Mouse (Mus musculus) left cerebral cortex, adult 2 months (tissue): ENCODE data around the gene Itga9. TPM values are rescaled to one million over a fixed set of nuclear protein-coding genes. Genes with fewer than 3 reads are reported as not detected.

ENCODE experiments used
- DNase-seq, 2 experiments: peaks; one replicate each; pipeline ENCODE4 v3.0.0; 2021 to 2022; ENCODE audit warnings: low spot score in 2 of 2, mixed read lengths in 1 of 2; ENCODE audit errors: extremely low spot score in 1 of 2
- H3K27ac ChIP-seq: fragments of 200-600 bp; 2 replicates; pipeline ENCODE4 v1.8.1; 2022
- H3K4me3 ChIP-seq: fragments of 200-600 bp; 2 replicates; pipeline ENCODE4 v1.8.1; 2022
- CTCF ChIP-seq: fragments of 200-600 bp; IDR thresholded peaks from 2 replicates; pipeline ENCODE4 v1.8.1; 2022; ENCODE audit warnings: antibody characterized with exemption, mild to moderate bottlenecking, moderate library complexity
- intact Hi-C: fragments of 180-260 bp; cut with DNase I; formaldehyde crosslinking; loops from one replicate; pipeline ENCODE4 v1.15.1; 2025
- total RNA-seq, 2 experiments: library from RNA; stranded (reverse); gene quantifications; 2 replicates each; pipeline ENCODE4 v1.2.3; 2021

The Itga9 gene
- total RNA-seq, 2 experiments from 2014 or later, result 8.2 to 8.3 TPM

DNA sequence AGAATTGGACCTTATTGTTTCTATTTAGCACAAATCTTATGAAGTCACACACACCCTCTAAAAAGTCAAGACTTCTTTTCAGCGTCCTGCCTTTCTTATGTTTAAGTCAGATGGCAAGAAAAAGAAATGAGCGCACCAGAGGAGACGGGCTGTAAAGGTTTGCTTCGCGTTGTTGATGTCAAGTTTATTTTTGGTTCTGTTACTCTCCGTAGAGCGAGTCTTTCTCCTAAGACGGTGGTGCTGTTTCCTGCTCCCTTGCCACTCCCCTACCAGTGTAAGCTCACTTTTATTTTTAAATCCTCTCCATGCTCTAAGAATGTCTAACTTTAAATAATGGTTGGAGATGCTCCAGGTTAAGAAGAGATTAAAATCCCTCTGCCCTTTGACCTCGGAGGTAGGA is 118.6 kb downstream of the Itga9 start:
- no peak for TF ChIP-seq CTCF
- Histone ChIP-seq H3K27ac (no peak overlapping the region), H3K4me3 (no peak overlapping the region)
- intact Hi-C loops, result no loop called here
- no peak for DNase-seq

DNA sequence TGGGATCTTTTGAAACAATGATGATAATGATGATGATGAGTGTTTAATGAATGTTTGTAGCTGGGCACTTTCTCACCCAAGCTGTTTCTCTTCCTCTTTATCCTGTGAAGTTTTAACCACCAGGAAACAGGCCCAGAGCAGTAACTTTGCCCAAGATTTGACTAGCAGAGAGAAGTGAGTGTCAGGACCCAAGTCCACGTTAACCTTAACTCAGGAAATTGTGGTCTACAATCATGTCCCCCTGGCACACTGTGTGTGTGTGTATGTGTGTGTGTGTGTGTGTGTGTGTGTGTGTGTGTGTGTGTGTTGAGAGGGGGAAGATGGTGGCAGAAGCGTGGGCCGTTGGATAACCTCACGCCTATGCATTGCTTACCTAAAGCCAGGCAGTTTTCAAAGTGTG is 120.1 kb downstream of the Itga9 start:
- intact Hi-C loops, result no loop called here
- TF ChIP-seq CTCF, result no peak
- Histone ChIP-seq H3K4me3 (no peak overlapping the region), H3K27ac (no peak overlapping the region)
- DNase-seq, result no peak

DNA sequence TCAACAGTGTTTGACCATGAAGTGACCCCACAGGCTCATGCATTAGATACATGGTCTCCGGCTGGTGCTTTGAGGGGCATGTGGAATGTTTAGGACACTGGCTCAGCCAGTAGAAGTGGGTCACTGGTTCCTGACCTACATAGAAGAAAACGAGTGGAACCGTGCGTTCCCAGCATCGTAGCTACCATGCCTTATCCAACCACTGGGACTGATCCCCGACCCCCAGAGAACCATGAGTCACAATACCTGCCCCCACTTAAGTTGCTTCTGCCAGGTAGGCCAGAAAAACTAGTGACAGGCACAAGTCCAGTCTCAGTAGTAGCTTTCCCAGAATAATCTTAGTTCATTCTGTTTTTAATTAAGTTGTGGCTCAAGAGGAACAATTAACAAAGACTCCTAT is 121.8 kb downstream of the Itga9 start:
- H3K4me3 ChIP-seq, result no peak overlapping the region
- no peak for TF ChIP-seq CTCF
- DNase-seq, result no peak
- H3K27ac ChIP-seq, result no peak overlapping the region
- intact Hi-C loops, result no loop called here

DNA sequence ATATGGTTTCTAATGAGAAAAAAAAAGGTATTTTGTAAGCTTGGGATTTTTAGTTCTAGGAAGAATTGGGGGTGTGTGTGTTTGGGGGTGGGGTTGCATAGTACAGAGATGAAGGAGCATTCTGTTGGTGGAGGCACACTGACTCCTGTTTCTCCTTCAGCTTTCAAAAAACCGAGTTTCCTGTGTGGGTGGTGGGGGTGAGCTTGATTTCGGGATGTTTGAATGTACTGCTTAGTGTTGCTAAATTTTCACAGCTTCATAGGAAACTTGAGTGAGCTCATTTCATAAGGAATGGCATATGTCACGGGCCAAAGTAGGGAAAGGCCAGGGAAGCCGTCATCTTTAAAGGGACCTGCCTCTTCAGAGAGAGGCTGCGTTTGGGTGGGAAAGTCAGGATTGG is 122.5 kb downstream of the Itga9 start:
- no peak for TF ChIP-seq CTCF
- Histone ChIP-seq H3K4me3 (no peak overlapping the region), H3K27ac (no peak overlapping the region)
- DNase-seq, result peak; percentile 31 to 36
- intact Hi-C loops, result no loop called here

DNA sequence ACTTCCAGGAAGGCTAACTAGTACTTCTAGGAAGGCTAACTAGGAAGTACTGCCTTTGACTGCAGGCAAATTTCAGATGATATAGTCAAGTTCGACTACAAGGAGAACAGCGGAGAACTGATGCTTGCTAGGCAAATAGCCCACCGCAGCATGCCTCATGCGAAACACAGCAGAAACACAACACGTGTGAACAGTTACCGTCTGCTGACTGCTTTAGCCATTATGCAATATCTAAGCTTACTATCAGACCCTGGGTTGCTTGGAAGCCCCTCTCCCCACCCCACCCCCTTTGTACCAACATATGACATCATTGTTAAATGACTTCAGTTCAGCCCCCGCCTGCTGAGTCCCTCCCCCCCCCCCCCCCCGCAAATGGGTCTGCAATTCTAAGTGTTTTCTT is 123.7 kb downstream of the Itga9 start:
- TF ChIP-seq CTCF, result no peak

DNA sequence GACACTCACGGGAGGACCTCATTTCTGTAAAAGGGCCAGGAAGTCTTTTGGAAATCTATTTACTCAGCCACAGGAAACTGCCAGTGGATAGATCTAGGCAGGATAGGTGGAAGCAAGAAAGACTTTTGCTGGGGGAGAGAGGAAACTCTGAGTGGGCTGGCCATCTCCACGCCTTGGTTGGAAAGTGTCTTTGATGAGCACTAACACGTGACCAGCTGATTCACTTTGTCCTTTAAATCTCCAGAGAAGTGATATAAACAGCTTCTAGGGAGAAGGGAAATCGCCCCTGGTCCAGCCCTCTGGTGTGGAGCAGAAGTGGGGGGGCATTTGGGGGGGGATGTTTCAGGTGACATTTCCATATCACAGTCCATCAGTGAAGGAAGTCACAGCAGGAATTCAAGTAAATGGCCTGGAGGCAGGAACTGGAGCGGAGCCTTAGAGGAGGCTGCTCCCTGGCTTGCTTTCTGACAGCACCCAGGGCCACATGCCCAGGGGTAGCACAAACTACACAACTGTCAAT is 124.4 kb downstream of the Itga9 start:
- no peak overlapping the region for H3K4me3 ChIP-seq
- DNase-seq, result no peak
- intact Hi-C loops, result no loop called here
- no peak overlapping the region for H3K27ac ChIP-seq
- TF ChIP-seq CTCF, result no peak

More for the DNA sequence above, 123.7 kb downstream of the Itga9 start:
- DNase-seq, result no peak
- Histone ChIP-seq H3K27ac (no peak overlapping the region), H3K4me3 (no peak overlapping the region)
- intact Hi-C loops, result no loop called here

DNA sequence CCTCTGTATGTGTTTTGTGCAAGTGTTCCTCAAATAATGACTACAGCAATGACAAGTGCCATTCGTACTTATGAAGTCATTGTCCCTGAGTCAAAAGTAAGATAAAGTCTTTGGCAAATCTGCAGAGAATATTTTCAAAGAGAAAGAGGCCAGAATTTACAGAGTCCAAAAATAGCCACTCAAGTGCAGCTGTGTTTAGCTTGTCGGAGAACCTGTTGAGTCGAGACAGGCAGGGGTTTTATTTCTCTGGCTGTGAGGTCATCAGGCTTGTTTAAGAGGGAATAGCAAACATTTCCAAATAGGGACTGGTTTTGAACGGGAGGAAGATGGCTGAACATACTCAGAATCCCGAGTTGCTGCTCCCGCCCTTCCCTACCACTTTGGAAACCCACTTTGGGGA is 125.2 kb downstream of the Itga9 start:
- no peak for DNase-seq
- Histone ChIP-seq H3K27ac (no peak overlapping the region), H3K4me3 (no peak overlapping the region)
- intact Hi-C loops, result no loop called here
- no peak for TF ChIP-seq CTCF

DNA sequence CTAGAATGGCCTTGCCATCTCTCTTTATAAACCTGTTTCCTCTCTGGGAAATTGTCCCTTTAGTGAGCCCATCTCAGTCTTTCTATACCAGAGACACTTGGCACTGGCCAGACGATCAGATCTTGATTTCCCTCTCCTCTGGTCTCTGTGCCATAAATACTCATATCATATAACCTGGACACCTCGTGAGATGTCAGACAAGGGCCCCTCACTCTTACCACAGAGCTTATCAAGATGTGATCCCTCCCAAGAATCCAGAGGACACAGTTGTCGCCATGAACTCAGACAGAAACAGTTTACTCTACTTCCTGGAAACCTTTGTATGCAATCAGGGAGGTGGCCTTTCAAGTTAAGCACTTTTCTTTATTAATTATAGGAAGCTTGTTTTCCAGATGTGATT is 127.1 kb downstream of the Itga9 start:
- no peak overlapping the region for H3K27ac ChIP-seq
- DNase-seq, result no peak
- H3K4me3 ChIP-seq, result no peak overlapping the region
- TF ChIP-seq CTCF, result no peak
- intact Hi-C loops, result no loop called here

DNA sequence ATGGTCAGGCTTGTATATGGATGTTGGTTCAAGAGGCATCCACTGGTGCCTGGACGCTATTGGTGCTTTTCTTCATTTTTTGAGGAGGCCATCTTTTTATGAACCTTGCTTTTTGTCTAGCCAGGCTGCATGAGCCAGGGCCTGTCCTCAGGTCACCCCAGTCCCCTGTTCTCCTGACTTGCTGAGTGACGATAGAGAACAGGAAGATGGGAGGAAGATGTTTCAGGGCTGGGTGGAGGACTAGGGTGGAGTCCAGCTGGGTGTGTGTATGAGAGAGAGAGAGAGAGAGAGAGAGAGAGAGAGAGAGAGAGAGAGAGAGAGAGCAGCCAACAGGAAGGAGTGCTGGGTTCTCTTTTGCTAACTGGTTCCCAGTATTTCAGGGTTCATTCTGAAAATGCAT is 130.6 kb downstream of the Itga9 start:
- intact Hi-C loops, result no loop called here
- no peak overlapping the region for H3K4me3 ChIP-seq
- no peak for DNase-seq
- TF ChIP-seq CTCF, result no peak
- H3K27ac ChIP-seq, result no peak overlapping the region

DNA sequence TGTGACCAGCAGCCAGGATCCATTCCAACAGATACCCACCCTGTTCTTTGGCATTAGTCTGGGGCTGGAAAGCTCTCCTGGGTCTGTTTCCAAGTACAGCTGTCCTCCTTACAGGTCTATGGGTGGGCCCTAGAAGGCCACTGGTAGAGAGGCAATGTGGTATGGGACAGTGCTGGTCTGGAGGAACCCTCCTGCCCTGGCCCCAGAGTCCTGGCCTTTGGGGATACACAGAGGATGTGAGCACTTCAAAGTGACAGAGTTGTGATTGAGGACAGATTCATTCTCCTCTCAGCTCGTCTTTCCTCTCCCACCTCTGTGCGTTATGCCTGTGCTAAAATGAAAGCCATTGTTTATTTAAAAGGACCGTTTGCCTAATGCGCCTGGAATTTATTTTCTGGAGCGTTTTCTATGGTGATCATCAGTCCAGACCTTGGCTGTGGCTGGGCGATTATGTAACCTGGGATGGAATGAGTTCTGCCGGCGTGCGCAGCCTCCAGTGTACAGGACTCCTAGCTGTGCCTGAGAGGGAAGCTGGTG is 131.2 kb downstream of the Itga9 start:
- DNase-seq, result no peak
- Histone ChIP-seq H3K27ac (no peak overlapping the region), H3K4me3 (no peak overlapping the region)
- intact Hi-C loops, result no loop called here
- TF ChIP-seq CTCF, result no peak

DNA sequence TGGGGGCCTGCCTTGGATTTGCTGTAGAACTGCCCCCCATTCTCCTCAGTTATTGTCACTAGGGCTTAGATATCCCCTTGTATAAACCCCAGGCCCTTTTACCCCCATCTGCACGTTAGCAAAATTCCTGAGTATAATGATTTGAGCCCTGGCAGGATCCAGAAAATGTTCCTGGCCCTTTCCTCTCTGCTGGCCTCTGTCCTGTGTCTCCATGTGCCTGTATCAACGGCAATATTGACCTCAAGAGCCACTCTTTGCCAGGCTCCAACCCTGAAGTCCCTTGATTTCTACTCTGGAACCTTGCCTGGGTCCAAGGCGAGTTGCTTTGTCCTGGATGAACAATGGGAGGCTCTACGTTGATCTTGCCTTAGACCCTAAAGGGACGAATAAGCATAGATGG is 131.8 kb downstream of the Itga9 start:
- Histone ChIP-seq H3K27ac (no peak overlapping the region), H3K4me3 (no peak overlapping the region)
- no peak for DNase-seq
- intact Hi-C loops, result no loop called here
- no peak for TF ChIP-seq CTCF

DNA sequence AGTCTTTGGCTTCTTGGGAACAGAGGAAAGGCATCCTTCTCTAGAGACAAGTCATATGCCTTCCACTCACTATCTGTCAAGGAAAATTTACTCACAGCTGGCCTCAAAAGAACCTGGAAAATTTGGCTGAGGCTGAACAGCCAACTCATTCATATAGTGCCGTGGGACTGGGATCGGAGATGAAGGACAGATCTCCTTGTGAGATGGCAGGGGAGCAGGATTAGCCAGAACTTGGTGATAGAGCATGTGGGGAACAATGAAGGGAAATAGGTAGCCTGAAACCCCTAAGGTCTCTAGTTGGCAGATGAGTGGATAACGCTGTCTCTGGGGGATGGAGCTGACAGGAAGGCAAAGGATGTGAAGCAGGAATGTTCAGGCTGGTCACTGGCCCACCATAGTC is 132.6 kb downstream of the Itga9 start:
- Histone ChIP-seq H3K27ac (no peak overlapping the region), H3K4me3 (no peak overlapping the region)
- no peak for TF ChIP-seq CTCF
- no peak for DNase-seq
- intact Hi-C loops, result no loop called here

DNA sequence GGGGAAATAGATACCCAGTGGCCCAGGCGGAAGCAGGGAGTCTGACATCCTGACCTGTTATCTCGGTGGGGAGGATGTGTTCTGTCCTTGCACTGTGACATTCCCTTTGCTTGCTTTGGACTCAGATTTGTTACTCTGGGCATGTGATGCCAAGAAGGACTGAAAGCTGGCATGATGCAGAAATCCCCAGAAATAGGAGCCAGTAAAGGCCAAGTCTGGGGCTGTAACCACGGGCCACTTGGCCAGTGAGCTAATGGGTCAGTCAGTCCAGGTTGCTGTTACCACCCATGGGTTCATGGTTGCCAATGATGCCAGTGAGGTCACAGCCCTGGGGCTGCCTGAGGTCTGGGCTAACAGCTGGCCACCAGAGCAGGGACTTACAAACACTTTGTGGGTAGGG is 133.2 kb downstream of the Itga9 start:
- Histone ChIP-seq H3K27ac (no peak overlapping the region), H3K4me3 (no peak overlapping the region)
- no peak for TF ChIP-seq CTCF
- intact Hi-C loops, result no loop called here
- no peak for DNase-seq
